Mouse (Mus musculus) limb, embryonic 11.5 days (tissue): Measurements from ENCODE around the gene Ercc8. TPM values are rescaled to one million over a fixed set of nuclear protein-coding genes. Genes with fewer than 3 reads are reported as not detected.
A peak's percentile ranks its signal among the peaks of the same experiment; 100 is the strongest.

Experiments
- ATAC-seq: fragments of 200-750 bp; cut with Nextera tagmentation; 2 replicates; pipeline ENCODE4 v1.8.0; 2017; ENCODE audit warnings: low read depth; ENCODE audit not compliant: insufficient number of reproducible peaks, low FRiP score, low TSS enrichment
- DNase-seq: peaks from one replicate; pipeline ENCODE4 v3.0.0-alpha.2; 2015; ENCODE audit warnings: low spot score
- H3K27ac ChIP-seq: fragments of 300-500 bp; sonication (generic); replicated peaks from 2 replicates; pipeline ENCODE4 v1.5.1; 2014; ENCODE audit warnings: low read depth, mild to moderate bottlenecking, low read length
- H3K27me3 ChIP-seq: fragments of 300-500 bp; sonication (generic); 2 replicates; pipeline ENCODE4 v1.6.1; 2014; ENCODE audit warnings: mild to moderate bottlenecking, low read length, mixed read lengths; ENCODE audit not compliant: control insufficient read depth, insufficient read depth
- H3K36me3 ChIP-seq: fragments of 300-500 bp; sonication (generic); 2 replicates; pipeline ENCODE4 v1.6.1; 2014; ENCODE audit warnings: mild to moderate bottlenecking, low read length, moderate library complexity, mixed read lengths; ENCODE audit not compliant: control insufficient read depth, insufficient read depth
- H3K4me1 ChIP-seq: fragments of 300-500 bp; sonication (generic); 2 replicates; pipeline ENCODE4 v1.6.1; 2014; ENCODE audit warnings: low read length, mixed read lengths; ENCODE audit not compliant: control insufficient read depth, insufficient read depth
- H3K4me2 ChIP-seq: fragments of 300-500 bp; sonication (generic); 2 replicates; pipeline ENCODE4 v1.6.1; 2014; ENCODE audit warnings: low read depth, mild to moderate bottlenecking, moderate library complexity; ENCODE audit not compliant: severe bottlenecking
- H3K4me3 ChIP-seq: fragments of 300-500 bp; sonication (generic); 2 replicates; pipeline ENCODE4 v1.5.1; 2014; ENCODE audit warnings: low read depth, low read length
- H3K9ac ChIP-seq: fragments of 300-500 bp; sonication (generic); 2 replicates; pipeline ENCODE4 v1.6.1; 2014; ENCODE audit warnings: mild to moderate bottlenecking, low read length
- H3K9me3 ChIP-seq: fragments of 300-500 bp; sonication (generic); 2 replicates; pipeline ENCODE4 v1.6.1; 2016; ENCODE audit warnings: low read length; ENCODE audit not compliant: control insufficient read depth
- WGBS: fragments of 180-500 bp; shearing (Covaris S2); extraction: QIAGEN DNeasy Blood & Tissue Kit; methylation state at CpG from one replicate; pipeline ENCODE4 v1.1.7; 2014; 5-methylcytosine and 5-hydroxymethylcytosine counted together
- polyA plus RNA-seq: library from polyadenylated mRNA; unstranded; fragments of >200 nt; fragmentation: Nextera tagmentation; extraction: Ambion mirVana; gene quantifications from 2 replicates; pipeline ENCODE4 v1.2.1, GENCODE M21; 2014

Ercc8 gene
- polyA plus RNA-seq, 1 experiment from 2014 or later = 26.6 TPM

GRCm38 (mm10) chr13:108214485-108215107 lies 56.1 kb downstream of the Ercc8 start:
- no peaks in the 10 kb centered on the region for H3K4me1 ChIP-seq
- H3K27me3 ChIP-seq = peaks cover 28% of the 10 kb centered on the region
- no peak overlapping the region for H3K27ac ChIP-seq
- peak overlapping the region; percentile 49; the same call in 1 of the 2 replicates for H3K9ac ChIP-seq
- no peaks in the 10 kb centered on the region for H3K9me3 ChIP-seq
- peak overlapping the region; percentile 61 for H3K4me3 ChIP-seq
- peak; percentile 3 for ATAC-seq
- peak overlapping the region; percentile 100 for H3K4me2 ChIP-seq
- H3K36me3 ChIP-seq = no peaks in the 10 kb centered on the region
- DNase-seq = peak; percentile 73
- under 1% methylated on average over 32 of the region's 50 CpGs for WGBS

GRCm38 (mm10) chr13:108215231-108215780 lies 56.8 kb downstream of the Ercc8 start:
- H3K9ac ChIP-seq = no peak overlapping the region
- peaks cover 28% of the 10 kb centered on the region for H3K27me3 ChIP-seq
- no peak for DNase-seq
- H3K4me2 ChIP-seq = peak overlapping the region; percentile 100
- no peak overlapping the region for H3K27ac ChIP-seq
- no peak for ATAC-seq
- no peaks in the 10 kb centered on the region for H3K36me3 ChIP-seq
- H3K9me3 ChIP-seq = no peaks in the 10 kb centered on the region
- 6% methylated on average over 12 of the region's 12 CpGs for WGBS
- H3K4me3 ChIP-seq = peak overlapping the region; percentile 61
- H3K4me1 ChIP-seq = no peaks in the 10 kb centered on the region

- Histone ChIP-seq H3K4me2 (no peak overlapping the region), H3K9me3 (no peaks in the 10 kb centered on the region), H3K27me3 (peaks cover 18% of the 10 kb centered on the region), H3K36me3 (no peaks in the 10 kb centered on the region), H3K9ac (no peak overlapping the region), H3K4me3 (no peak overlapping the region), H3K27ac (no peak overlapping the region), H3K4me1 (no peaks in the 10 kb centered on the region)
- no peak for DNase-seq
- WGBS = 82% methylated on average over 7 of the region's 7 CpGs
- no peak for ATAC-seq
These were observed 61.2 kb downstream of the Ercc8 start for GRCm38 (mm10) chr13:108219773-108220172.

- no peak overlapping the region for H3K27ac ChIP-seq
- no peak overlapping the region for H3K4me2 ChIP-seq
- 59% methylated on average over 3 of the region's 3 CpGs for WGBS
- no peak overlapping the region for H3K4me3 ChIP-seq
- H3K9me3 ChIP-seq = no peaks in the 10 kb centered on the region
- ATAC-seq (no peak), DNase-seq (no peak)
- H3K4me1 ChIP-seq = no peaks in the 10 kb centered on the region
- no peaks in the 10 kb centered on the region for H3K36me3 ChIP-seq
- no peak overlapping the region for H3K9ac ChIP-seq
- H3K27me3 ChIP-seq = no peaks in the 10 kb centered on the region
These were observed 70.7 kb downstream of the Ercc8 start for GRCm38 (mm10) chr13:108229191-108229590.

- Histone ChIP-seq H3K36me3 (no peaks in the 10 kb centered on the region), H3K4me1 (no peaks in the 10 kb centered on the region), H3K27ac (no peak overlapping the region), H3K4me3 (no peak overlapping the region), H3K9me3 (no peaks in the 10 kb centered on the region), H3K27me3 (no peaks in the 10 kb centered on the region), H3K4me2 (no peak overlapping the region), H3K9ac (no peak overlapping the region)
- DNase-seq = no peak
- no peak for ATAC-seq
- 74% methylated on average over 6 of the region's 6 CpGs for WGBS
These were observed 71.3 kb downstream of the Ercc8 start for GRCm38 (mm10) chr13:108229634-108230330.

- Histone ChIP-seq H3K4me1 (no peaks in the 10 kb centered on the region), H3K27ac (no peak overlapping the region), H3K4me3 (no peak overlapping the region), H3K4me2 (no peak overlapping the region), H3K9ac (no peak overlapping the region), H3K36me3 (no peaks in the 10 kb centered on the region), H3K9me3 (no peaks in the 10 kb centered on the region), H3K27me3 (no peaks in the 10 kb centered on the region)
- DNase-seq (no peak), ATAC-seq (no peak)
- 62% methylated on average over 4 of the region's 4 CpGs for WGBS
These were observed 81.5 kb downstream of the Ercc8 start for GRCm38 (mm10) chr13:108240012-108240411.

GRCm38 (mm10) chr13:108241715-108242114 lies 83.2 kb downstream of the Ercc8 start:
- no peak for ATAC-seq
- no peak for DNase-seq
- H3K4me1 ChIP-seq = no peaks in the 10 kb centered on the region
- no peaks in the 10 kb centered on the region for H3K36me3 ChIP-seq
- no peak overlapping the region for H3K9ac ChIP-seq
- H3K4me2 ChIP-seq = no peak overlapping the region
- no peaks in the 10 kb centered on the region for H3K27me3 ChIP-seq
- no peaks in the 10 kb centered on the region for H3K9me3 ChIP-seq
- no peak overlapping the region for H3K27ac ChIP-seq
- 85% methylated on average over 5 of the region's 5 CpGs for WGBS
- H3K4me3 ChIP-seq = no peak overlapping the region
